Mouse (Mus musculus) liver, adult 2 months (tissue): Measurements from ENCODE around the gene Kif1b.

ENCODE experiments used
- CTCF ChIP-seq: fragments of 200-500 bp; IDR thresholded peaks from 2 replicates; pipeline ENCODE4 v1.5.1; 2011; ENCODE audit warnings: low read depth, low read length, control low read depth
- POLR2A ChIP-seq: fragments of 200-500 bp; IDR thresholded peaks from 2 replicates; pipeline ENCODE4 v1.6.1; 2011; ENCODE audit warnings: low read length, control low read depth; ENCODE audit not compliant: insufficient read depth; ENCODE audit errors: extremely low read depth

DNA sequence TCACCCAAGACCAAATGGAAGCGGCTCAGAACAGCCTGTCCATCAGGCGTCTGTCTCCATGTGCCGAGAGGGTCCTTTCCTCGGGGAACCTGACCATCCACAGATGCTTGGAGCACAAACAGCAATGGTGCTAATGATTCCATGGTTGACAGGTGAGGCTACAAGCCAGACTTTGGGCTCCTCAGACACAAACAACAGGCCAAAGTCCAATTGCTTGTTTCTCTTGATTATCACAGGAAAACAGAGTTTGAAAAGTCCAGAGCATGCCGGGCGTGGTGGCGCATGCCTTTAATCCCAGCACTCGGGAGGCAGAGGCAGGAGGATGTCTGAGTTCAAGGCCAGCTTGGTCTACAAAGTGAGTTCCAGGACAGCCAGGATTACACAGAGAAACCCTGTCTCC, 47.2 kb upstream of the Kif1b start:
- no peak for TF ChIP-seq CTCF
- no peak for TF ChIP-seq POLR2A
